ENCODE assay signal across 14 mouse cellular contexts in the genomic region with DNA sequence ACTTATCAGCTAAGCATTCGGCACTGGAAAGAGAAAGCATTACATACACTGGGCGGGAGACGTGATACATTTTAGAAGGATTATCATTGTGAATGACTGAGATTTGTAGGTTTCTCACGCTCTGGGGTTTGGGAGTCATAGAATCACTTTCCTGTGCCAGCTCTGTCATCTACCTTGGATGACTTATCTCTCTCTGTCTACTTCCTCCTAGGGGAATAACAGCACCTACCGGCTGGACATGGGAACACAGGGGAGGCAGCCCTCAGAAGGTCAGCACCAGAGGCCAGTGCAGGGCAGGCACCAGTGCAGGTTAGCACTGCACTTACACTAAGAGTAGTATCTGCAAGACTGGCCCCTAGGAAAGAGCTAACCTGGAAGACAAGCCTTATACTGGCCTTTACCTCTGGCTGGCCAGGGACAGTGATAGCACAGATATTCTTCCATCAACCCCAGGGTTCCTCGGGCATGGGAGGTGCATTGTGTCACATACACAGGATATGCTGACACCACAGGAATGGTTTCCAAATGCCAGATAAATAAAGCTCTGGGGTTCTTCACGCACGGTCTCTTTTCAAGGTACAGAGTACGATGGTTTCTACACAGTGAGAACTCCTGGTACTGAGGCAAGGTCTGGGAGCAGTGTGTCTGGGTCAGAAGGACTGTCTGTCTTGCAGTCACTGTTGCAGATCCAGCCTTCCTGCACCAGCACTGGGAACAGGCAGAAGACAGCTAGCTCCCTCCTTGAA.
A peak's percentile ranks its signal among the peaks of the same experiment; 100 is the strongest.
DNase-seq lines count a peak whose midpoint lies in the region; ATAC-seq and TF ChIP-seq lines count a peak whose summit lies in the region.
"Had no signal": no experiment of that assay in that cellular context is flagged by ENCODE, and none has a peak within 500 bp of the region (broad histone marks: within the 10 kb centered on the region; RNA-seq: fewer than 3 reads in every experiment).

No protein-coding gene starts in this region.

- H3K9ac ChIP-seq in heart, postnatal 0 days (replicated peaks; ENCODE audit: low read depth, low read length) = no peak overlapping the region
- no peak overlapping the region for H3K9ac ChIP-seq in midbrain, embryonic 14.5 days (replicated peaks; ENCODE audit: low read length)
- H3K9ac ChIP-seq in liver, postnatal 0 days (replicated peaks) = no peak overlapping the region
- H3K9ac ChIP-seq: heart, embryonic 12.5 days; liver, embryonic 15.5 days had no signal

- no peak for DNase-seq in heart, postnatal 0 days (ENCODE audit: low spot score)
- no peak for DNase-seq in heart, adult 18-20 months
- peak; percentile 27 for DNase-seq in midbrain, embryonic 10.5 days (ENCODE audit: low spot score)
- no peak for DNase-seq in midbrain, embryonic 14.5 days
- DNase-seq in kidney, adult 8-10 months = peak; percentile 34 to 45
- peak; percentile 43 for DNase-seq in liver, postnatal 0 days
- no peak for DNase-seq in ovary, postnatal 10 days (ENCODE audit: low spot score)
- DNase-seq in spleen, postnatal 14 days (ENCODE audit: low spot score in 2 of 2) = no peak
- DNase-seq: cerebellum, postnatal 36 days had no signal

- TF ChIP-seq EP300 in heart, postnatal 0 days (IDR thresholded peaks at IDR 0.05; ENCODE audit: low read depth) = no peak
- no peak for TF ChIP-seq EP300 in liver, postnatal 0 days (IDR thresholded peaks at IDR 0.05; ENCODE audit: low read depth)

- 53% methylated on average over 9 of the region's 9 CpGs for WGBS in heart, postnatal 0 days
- WGBS in midbrain, embryonic 10.5 days = 67% methylated on average over 9 of the region's 9 CpGs
- 58% methylated on average over 9 of the region's 9 CpGs for WGBS in midbrain, embryonic 14.5 days
- 48% methylated on average over 9 of the region's 9 CpGs for WGBS in liver, postnatal 0 days (ENCODE audit: insufficient replicate concordance)

- H3K9me3 ChIP-seq in heart, postnatal 0 days (replicated peaks; ENCODE audit: control insufficient read depth, low read length) = no peaks in the 10 kb centered on the region
- H3K9me3 ChIP-seq in midbrain, embryonic 10.5 days (replicated peaks) = no peaks in the 10 kb centered on the region
- no peaks in the 10 kb centered on the region for H3K9me3 ChIP-seq in midbrain, embryonic 14.5 days (ENCODE audit: control insufficient read depth, low read length)
- no peaks in the 10 kb centered on the region for H3K9me3 ChIP-seq in liver, postnatal 0 days (ENCODE audit: low read length)
- H3K9me3 ChIP-seq: heart, embryonic 12.5 days; liver, embryonic 15.5 days had no signal

- ATAC-seq in heart, postnatal 0 days (ENCODE audit: insufficient read depth, low read depth) = no peak
- no peak for ATAC-seq in midbrain, embryonic 14.5 days (ENCODE audit: low FRiP score, low TSS enrichment)
- ATAC-seq in liver, postnatal 0 days = peak; percentile 83
- ATAC-seq: CD4-positive, CD25-positive, alpha-beta regulatory T cell, adult 4 months; hindbrain, embryonic 16.5 days had no signal

- H3K27ac ChIP-seq in heart, postnatal 0 days (ENCODE audit: low read depth) = no peak overlapping the region
- peak overlapping the region; percentile 74 for H3K27ac ChIP-seq in midbrain, embryonic 10.5 days (replicated peaks)
- H3K27ac ChIP-seq in midbrain, embryonic 14.5 days (replicated peaks; ENCODE audit: low read depth, low read length) = no peak overlapping the region
- H3K27ac ChIP-seq in liver, postnatal 0 days (ENCODE audit: low read depth) = peak overlapping the region; percentile 37; the same call in 1 of the 2 replicates
- H3K27ac ChIP-seq: liver, embryonic 15.5 days had no signal

- H3K27me3 ChIP-seq in heart, postnatal 0 days (ENCODE audit: control insufficient read depth, insufficient read depth, low read length) = no peaks in the 10 kb centered on the region
- H3K27me3 ChIP-seq in midbrain, embryonic 10.5 days (ENCODE audit: low read depth, poor library complexity, severe bottlenecking) = peaks cover 31% of the 10 kb centered on the region
- no peaks in the 10 kb centered on the region for H3K27me3 ChIP-seq in midbrain, embryonic 14.5 days (ENCODE audit: control insufficient read depth, insufficient read depth, low read length)
- no peaks in the 10 kb centered on the region for H3K27me3 ChIP-seq in liver, postnatal 0 days (ENCODE audit: insufficient read depth, low read length)
- H3K27me3 ChIP-seq: heart, embryonic 12.5 days; liver, embryonic 15.5 days had no signal

- H3K4me3 ChIP-seq in heart, postnatal 0 days (ENCODE audit: low read depth, low read length) = no peak overlapping the region
- no peak overlapping the region for H3K4me3 ChIP-seq in midbrain, embryonic 10.5 days
- no peak overlapping the region for H3K4me3 ChIP-seq in midbrain, embryonic 14.5 days (replicated peaks; ENCODE audit: low read depth, low read length)
- H3K4me3 ChIP-seq in liver, postnatal 0 days (ENCODE audit: low read depth, low read length) = no peak overlapping the region
- H3K4me3 ChIP-seq: erythroblast, embryonic 14.5 days; heart, embryonic 12.5 days; liver, embryonic 15.5 days had no signal

- H3K4me1 ChIP-seq in heart, postnatal 0 days (ENCODE audit: control insufficient read depth, insufficient read depth) = no peaks in the 10 kb centered on the region
- H3K4me1 ChIP-seq in midbrain, embryonic 10.5 days = peaks cover 47% of the 10 kb centered on the region
- peaks cover 25% of the 10 kb centered on the region for H3K4me1 ChIP-seq in midbrain, embryonic 14.5 days (ENCODE audit: control insufficient read depth, insufficient read depth, low read length)
- peaks cover 7% of the 10 kb centered on the region; the same call in 1 of the 2 replicates for H3K4me1 ChIP-seq in liver, postnatal 0 days (ENCODE audit: insufficient read depth)
- H3K4me1 ChIP-seq: liver, embryonic 15.5 days had no signal

- no peak overlapping the region for H3K4me2 ChIP-seq in heart, postnatal 0 days (ENCODE audit: low read depth, low read length)
- no peak overlapping the region for H3K4me2 ChIP-seq in midbrain, embryonic 14.5 days (ENCODE audit: low read length)
- no peak overlapping the region for H3K4me2 ChIP-seq in liver, postnatal 0 days (ENCODE audit: low read depth, low read length)
- H3K4me2 ChIP-seq: heart, embryonic 12.5 days; liver, embryonic 15.5 days had no signal

- TF ChIP-seq CTCF in heart, postnatal 0 days (IDR thresholded peaks at IDR 0.05; ENCODE audit: low read depth) = 0 out of 2 replicates have a peak, but pooled peaks have one; percentile 5
- TF ChIP-seq CTCF in liver, postnatal 0 days (IDR thresholded peaks at IDR 0.05; ENCODE audit: low read depth) = peak; percentile 54

- H3K36me3 ChIP-seq in heart, postnatal 0 days (replicated peaks; ENCODE audit: control insufficient read depth, insufficient read depth, low read length) = no peaks in the 10 kb centered on the region
- no peaks in the 10 kb centered on the region for H3K36me3 ChIP-seq in midbrain, embryonic 10.5 days
- H3K36me3 ChIP-seq in midbrain, embryonic 14.5 days (ENCODE audit: control insufficient read depth, insufficient read depth, low read length) = no peaks in the 10 kb centered on the region
- H3K36me3 ChIP-seq in liver, postnatal 0 days (replicated peaks; ENCODE audit: insufficient read depth, low read length) = no peaks in the 10 kb centered on the region
- H3K36me3 ChIP-seq: heart, embryonic 12.5 days; liver, embryonic 15.5 days had no signal

Comparison
In these comparisons a context has a peak if more than half of its experiments do, and no peak if none do; other contexts are left out.
1. DNase-seq: peak in midbrain, embryonic 10.5 days (single experiment), kidney, adult 8-10 months (2 of 2) and liver, postnatal 0 days (single experiment); none in heart, postnatal 0 days (single experiment), heart, adult 18-20 months (0 of 2), midbrain, embryonic 14.5 days (single experiment), ovary, postnatal 10 days (single experiment) and spleen, postnatal 14 days (0 of 2).
2. H3K27ac ChIP-seq: peak in midbrain, embryonic 10.5 days (single experiment) and liver, postnatal 0 days (single experiment); none in heart, postnatal 0 days (single experiment) and midbrain, embryonic 14.5 days (single experiment).